Mouse (Mus musculus) c-Kit-positive CD71-positive TER-119-positive erythroid progenitor cells, embryonic 14.5 days (primary cell): Measurements from ENCODE around the gene Tbck.

Source experiments
- DNase-seq: peaks from one replicate; pipeline ENCODE4 v3.0.0-alpha.2; 2013; ENCODE audit warnings: low spot score

Tbck gene

DNA sequence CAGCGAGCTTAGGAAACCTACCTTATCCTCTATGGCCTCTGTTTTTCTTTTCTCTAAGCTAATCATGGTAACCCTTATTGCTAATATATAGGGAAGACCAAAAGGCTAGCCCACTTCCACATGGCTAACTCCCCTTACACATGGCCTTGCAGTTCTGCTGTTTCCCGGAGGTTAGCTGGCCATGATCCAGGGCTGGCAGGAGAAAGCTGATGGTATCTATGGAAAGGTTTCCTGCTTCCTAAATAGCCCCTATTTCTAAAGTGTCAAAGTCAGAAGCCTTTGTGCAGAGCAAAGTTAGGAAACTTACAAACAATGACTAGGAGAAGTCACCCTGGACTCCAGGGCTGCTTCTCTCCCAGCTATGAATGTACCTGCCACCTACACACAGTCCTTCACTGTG is 184.9 kb downstream of the Tbck start:
- no peak for DNase-seq

DNA sequence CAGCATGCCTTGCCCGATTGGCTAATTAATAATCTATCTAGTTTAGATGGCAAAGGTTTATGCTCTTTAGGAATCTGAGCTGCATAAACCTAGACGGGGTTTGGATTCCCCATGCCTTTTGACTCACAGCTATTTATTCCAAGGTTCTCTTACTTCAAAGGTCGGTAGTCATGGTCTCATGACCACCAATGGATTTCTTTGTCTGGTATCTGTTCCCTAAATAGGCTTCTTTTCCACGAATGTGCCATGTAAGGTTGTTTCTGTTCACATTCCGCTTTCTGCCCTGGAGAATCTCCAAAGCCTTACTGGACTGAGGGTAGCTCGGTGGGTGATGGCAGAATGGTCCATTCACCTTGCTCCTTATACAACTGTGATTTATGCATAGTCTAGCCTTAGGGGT is 186.1 kb downstream of the Tbck start:
- DNase-seq, result no peak

DNA sequence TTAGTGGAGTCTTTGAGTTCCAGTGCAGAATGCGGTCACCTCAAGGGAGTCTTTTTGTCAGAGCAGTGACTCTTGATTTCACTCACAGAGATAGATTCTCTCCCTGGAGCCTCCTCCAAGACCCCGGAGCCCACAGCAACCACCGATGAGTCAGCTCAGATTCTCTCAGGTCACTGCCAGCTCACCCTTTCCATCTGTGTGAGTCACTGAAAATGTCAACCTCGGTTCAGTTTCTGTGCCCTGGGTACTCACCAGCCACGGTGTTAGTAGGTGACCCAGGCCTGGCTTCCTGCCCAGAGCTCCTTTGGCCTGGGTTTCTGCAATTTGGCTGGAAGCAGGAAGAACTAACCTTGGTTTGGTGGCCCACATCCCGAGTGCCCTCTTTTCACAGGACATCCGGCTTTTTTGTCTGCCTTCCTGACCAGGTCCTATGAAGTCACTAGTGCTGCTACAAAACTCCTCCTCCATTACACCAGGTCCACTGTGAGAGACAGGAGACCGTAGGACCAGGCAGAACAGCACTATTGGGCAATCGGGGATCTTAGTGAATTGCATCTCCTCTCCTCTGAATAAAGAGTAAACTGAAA is 187.5 kb downstream of the Tbck start:
- DNase-seq, result no peak

DNA sequence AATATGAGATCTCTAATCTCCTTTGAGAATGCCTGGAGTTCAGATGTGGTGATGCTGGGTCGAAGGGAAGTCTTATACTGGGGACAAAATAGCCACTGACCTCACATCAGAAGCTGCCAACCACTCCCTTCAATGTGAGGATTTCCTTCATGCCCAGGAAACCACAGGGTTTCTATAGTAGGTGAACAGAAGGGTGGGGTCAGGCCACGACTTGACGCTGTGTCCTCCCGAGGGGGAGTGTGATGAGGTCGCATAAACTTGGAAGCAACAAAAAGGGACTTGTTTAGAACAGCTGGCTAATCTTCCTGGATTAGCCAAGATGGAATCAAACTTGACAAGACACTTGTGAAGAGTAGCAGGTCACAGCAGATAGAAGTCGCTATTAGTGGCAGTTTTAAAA is 189.3 kb downstream of the Tbck start:
- DNase-seq, result no peak

DNA sequence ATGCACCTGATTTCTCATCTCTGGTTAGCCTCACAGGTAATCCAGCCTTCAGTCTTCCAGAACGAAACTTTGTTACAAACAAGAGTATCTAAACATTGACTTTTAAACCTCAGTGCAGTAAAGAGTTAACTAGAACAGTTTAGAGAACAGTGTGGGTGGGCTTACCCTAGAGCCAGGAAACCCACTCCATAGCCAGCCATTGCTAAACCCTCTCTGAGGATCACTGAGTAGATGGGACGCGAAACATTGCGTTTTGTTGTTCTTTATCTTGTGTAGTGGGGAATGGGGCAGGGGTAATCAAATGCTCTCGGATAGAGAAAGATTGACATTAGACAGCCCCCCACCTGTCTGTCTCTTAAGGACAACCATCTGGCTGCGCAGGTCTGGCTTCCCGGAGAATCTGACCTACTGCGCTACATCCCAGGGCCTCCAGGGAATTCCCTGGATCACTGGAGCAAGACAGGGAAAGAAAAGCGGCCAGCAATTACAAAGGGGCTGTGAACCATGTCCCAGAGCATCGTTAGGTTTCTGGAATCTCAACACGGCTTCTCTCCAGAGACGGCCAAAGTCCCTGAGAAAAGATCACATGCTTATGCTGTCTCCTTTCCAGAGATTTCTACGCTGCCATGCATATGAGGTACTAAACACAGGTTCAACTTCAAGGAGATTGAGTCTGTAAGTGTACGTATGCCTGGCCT is 192.2 kb downstream of the Tbck start:
- DNase-seq, result no peak

DNA sequence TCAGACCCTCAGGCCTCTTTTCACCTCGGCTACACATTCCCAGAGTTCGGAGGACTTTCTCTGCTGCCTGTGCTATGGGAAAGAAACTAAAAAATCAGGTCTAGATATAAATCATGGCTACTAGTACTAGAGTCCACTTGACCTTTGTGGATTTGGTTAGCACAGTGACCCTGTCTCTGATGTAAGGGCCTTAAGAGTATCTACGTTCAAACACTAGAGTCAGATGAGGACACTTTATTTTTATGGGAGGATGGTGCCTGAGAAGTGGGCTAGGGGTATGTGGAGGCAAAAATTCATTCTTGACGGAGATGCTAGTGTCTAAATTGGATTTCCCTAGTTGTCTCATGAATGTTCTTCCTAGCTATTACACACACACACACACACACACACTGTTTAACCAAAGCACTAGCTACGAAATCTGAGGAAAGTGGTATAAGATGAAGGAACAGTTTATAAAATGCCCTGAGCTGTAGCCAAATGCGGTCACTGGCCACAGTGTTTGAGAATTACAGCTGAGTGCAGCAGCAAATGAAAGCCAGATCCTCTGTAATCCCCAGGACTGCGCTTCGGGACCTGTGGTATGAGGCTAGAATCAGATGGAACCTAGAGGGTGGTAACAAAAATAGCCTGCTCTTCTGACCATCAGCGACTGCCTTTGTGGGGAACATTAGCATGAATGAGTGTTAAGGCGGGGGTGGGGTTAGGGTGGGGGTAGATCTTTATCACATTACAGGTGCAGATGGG is 193.2 kb downstream of the Tbck start:
- DNase-seq, result no peak

DNA sequence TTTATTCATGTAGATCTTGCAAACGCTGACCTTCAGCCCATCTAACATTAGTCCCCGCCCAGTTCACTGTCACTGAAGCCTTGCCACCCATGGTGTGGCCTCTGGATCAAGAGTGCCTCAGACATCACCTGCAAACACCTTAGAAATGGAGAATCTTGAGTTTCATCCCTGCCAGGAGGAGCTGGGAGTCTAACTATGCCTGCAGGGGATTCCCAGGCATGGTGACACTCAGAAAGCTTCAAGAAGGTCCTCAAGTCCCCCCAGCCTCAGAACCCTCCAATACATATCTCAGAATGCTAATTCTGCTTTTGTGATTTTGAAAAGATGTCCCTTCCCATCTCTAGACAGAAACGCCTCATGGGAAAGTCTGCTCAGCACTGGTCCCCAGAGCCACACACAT is 196.4 kb downstream of the Tbck start:
- no peak for DNase-seq

DNA sequence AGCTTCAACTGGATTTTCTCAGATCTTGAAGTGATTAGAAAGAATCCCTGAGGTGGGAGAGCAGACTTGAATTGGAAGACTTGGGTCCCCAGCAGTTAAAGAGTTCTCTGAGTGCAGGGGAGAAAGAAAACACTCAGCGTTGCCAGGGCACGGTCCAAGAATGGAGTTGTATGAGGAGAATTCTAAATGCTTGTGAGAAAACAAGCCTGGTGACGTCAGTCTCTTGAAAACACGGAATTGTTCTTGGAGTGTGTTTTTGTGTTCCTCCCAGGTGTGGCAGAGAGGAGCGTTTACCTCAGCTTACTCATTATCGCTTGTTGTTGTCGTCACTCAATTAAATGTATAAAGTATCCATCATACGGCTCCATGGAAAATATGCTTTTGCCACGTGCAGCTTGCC is 196.9 kb downstream of the Tbck start:
- no peak for DNase-seq

DNA sequence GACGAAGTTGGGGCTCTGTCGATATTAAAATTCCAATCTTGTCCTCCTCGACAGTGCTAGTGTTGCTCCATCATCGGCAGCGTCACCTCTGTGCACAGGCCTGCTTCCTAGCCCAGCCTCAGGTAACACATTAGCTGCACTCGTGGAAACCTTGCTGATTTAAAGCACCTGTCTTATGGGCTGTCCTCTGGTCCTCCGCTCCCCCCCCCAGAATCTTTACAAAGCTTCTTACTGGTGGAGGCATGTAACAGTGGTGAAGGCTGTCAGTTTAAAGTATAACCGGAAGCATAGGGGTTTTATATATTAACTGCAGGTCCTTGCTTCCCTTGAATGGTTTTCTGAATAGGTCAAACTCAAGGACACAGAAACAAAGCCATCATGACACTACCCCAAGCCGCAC is 199.3 kb downstream of the Tbck start:
- DNase-seq, result no peak

DNA sequence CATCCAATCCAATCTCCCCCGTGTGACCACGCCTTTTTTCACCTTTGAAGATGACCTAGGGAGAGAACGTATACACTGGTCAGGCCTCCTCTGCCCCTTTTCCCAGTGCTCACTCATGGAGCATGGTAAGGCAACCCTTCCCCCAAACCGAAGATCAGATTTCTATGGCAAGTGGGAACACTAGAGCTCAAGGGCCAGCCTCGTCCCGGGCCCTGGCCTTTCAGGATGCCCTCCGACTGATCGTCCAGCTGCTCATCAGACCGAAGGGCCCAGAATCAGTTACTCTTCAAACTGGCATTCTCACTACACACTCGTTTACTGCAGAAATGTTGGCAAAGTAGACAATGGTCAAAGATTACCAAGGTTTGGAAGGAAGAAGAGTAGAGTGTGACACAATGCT is 200.5 kb downstream of the Tbck start:
- no peak for DNase-seq

DNA sequence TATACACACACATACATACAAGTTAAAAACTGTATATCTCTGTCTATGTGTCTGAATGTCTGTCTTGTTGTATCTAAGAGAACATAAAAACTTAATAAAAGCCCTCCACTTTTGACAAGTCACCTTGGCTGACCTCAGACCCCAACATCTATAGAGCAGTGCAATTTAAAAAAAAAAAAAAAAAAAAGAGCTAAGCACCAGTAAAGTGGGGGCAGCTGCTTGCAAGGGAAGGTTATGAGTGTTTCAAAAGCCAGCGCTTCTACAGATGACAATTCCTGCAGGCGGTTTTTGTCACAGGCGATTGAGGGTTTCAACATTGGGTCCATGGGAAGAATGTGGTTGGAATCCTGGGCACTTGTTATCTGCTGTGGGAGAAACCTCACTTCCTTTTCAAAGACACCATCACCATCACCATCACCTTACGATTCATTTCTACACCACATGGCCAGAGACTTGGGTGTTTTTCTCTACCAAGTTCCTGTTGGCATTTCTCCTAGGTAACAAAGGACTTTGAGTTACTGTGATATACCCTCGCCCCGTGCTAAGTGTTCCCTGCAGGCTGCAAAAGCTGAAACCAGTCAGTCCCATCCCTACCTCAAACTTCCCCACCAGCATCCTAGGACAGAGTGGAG is 202.6 kb downstream of the Tbck start:
- no peak for DNase-seq

DNA sequence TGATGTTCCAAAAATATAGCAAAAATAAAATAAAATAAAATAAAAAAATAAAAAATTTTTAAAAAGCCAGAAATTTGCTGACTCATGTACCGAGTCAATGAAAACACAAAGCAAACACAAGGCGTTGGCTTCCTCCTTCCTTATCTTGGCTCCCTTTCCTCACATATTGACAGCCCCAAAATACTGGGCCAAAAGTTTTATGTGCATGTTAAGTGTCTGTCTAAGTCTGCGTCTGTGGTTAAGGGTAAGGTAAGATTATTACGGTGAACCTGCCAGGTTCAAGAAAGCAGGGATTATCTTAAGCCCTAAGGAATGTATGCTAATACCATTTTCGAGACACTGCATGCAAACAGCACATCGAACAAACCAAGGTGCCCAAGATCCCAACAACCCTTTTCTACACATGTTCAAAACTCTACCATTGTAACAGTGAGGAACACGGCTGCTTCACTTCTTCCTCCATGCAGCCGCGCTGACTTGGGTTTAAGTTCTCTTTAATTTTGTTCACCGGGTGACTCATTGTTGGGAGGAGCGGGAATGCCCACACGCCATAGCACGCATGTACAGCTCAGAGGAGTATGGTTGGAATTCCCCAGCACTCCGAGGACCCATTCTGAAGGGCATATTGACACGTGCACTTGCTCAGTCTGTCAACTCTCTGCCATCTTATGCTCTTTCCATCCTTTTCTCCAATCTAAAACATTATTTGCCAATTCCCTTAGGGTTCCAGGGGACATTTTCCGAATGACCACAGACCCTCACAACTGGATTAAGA is 203.3 kb downstream of the Tbck start:
- DNase-seq, result peak; percentile 18
